Mouse (Mus musculus) left cerebral cortex, postnatal 36 days (tissue): ENCODE data around the gene Cyp2d22. TPM values are rescaled to one million over a fixed set of nuclear protein-coding genes. Genes with fewer than 3 reads are reported as not detected.
A peak's percentile ranks its signal among the peaks of the same experiment; 100 is the strongest.
"Not testable (repeated sequence)": the region's sequence is repeated elsewhere in the genome, so short reads cannot be mapped to it uniquely, and the experiment has no call there.

ENCODE experiments used
- DNase-seq, 2 experiments: peaks; one replicate each; pipeline ENCODE4 v3.0.0; 2021 to 2022; ENCODE audit warnings: low spot score in 2 of 2, mixed read lengths in 1 of 2
- intact Hi-C: fragments of 180-260 bp; cut with DNase I; formaldehyde crosslinking; loops from one replicate; pipeline ENCODE4 v1.15.1; 2025
- total RNA-seq, 2 experiments: library from RNA; stranded (reverse); gene quantifications; 2 replicates each; pipeline ENCODE4 v1.2.3; 2021

Gene Cyp2d22
- total RNA-seq, result 10 to 100 TPM; 27.6 to 32.4 TPM

DNA sequence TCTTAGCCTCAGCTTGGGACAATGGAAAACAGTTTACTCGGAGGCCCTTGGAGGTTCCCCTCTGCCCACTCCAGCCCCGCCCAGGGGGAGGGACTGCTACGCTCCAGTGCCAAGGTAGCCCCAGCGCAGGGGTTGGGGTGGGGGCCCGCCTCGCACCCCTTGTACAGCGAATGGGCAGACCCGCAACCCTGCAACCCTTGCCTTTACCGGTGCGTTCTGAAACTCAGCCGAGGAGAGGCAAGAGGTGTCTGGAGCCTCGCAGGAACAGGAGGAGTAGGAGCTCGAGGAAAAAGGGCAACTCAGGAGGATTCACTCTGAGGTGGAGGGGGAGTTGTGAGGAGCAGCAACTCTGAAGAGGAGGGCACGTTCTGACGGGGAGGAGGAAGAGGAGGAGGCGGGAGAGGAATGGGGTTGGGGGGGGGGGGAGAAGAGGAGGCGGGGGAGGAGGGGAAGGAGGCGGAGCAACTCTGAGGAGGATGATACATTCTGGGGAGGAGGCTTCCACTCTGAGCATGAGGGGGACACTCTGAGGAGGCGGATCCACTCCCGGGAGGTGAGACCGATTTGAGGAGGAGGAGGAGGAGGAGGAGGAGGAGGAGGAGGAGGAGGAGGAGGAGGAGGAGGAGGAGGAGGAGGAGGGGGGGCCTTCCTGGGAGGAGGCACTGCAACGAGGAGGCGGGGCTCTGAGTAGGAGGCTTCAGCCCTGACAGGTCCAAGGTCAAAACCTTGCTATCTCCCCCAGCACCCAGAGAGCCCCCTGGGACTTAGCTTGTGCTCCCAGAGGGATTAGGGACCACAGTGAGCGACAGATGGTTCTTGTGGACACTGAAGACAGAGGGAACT, at the start of gene Cyp2d22:
Gene Cyp2d22 (minus strand): TSS at position 390 of the 843 bp plus-strand sequence.
- no peak for DNase-seq
- intact Hi-C loops, result loop anchor here (5.0 kb wide), 1 partner anchor 37 kb away; no protein-coding TSS in a partner anchor

- intact Hi-C loops, result no loop called here
- no peak for DNase-seq
Measured at GRCm38 (mm10) chr15:82423471-82423870, 43.4 kb upstream of the Cyp2d22 start.

GRCm38 (mm10) chr15:82422935-82423334, 42.9 kb upstream of the Cyp2d22 start:
- intact Hi-C loops, result no loop called here
- no peak for DNase-seq

GRCm38 (mm10) chr15:82418616-82419015, 38.6 kb upstream of the Cyp2d22 start:
- intact Hi-C loops, result loop anchor here (5.0 kb wide), 2 partner anchors 36 to 151 kb away; partner anchors contain the start of gene Cyp2d22
- no peak for DNase-seq

DNA sequence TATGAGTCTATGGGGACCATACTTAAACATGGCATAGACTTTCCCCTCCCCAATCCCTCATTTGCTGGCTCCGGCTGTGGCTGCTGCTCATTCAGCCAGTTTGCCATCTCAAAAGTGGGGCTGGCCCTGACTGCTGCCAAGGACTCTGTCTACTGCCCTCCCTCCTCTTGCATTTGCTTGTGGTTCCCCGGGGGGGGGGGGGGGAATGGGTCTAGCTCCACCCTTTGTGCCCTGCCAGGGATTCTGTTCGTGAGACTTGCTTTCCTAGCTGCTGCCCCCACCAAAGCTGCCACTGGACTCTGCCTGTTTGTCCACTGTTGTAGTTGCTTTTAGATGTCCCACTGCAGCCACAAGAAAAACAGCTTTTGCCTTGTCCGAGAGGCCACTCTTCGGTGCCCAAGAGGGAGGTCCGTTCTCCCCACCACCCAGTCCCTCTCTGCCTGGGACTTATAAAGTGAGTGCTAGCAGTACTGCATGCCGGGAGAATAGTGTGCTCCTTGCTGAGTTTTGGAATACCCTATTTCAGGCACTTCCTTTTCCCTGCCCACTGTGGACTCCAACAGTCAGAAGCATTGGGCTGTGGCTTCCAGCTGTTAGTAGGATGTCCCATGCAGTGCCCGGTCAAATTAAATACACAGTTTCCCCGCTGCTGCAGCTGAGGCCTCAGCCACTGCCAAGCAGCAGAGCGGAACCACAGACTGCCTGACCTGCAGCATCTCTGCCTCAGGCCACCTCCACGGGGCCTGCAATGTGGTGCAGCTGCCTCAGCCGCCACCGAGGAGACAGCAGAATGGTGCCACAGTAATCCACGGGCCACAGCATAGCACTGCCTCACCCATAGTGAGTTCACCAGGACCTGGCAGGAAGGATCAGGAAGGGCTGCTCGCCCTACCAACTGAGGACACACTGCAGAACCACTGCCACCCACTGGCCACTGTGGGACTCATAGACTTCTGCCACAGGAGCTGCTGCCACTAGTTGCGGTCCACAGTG, 37.0 kb upstream of the Cyp2d22 start:
- DNase-seq, result peak; percentile 62 to 76
- intact Hi-C loops, result loop anchor here (1.0 to 5.0 kb wide), 3 partner anchors 35 to 150 kb away; partner anchors contain the start of genes Cyp2d22 and Ndufa6

DNA sequence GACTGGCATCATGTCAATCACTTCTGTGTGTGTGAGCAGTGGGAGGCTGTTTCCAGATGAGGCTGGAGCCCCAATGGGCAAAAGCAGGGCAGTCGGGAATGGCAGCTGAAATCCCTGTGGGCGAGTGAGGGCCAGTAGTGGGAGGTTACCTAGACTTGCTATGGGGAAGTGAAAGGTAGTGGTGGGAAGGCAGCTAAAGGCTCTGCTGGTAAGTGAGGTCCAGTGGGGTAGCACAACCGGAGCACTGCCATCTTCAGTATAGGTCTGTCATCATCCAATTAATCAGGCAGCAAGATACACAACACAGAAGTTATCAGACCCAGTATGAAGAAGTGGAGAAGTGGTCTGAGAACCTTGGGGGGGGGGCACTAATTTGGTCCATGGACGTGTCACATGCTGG, 27.5 kb upstream of the Cyp2d22 start:
- intact Hi-C loops, result no loop called here
- DNase-seq, result no peak

DNA sequence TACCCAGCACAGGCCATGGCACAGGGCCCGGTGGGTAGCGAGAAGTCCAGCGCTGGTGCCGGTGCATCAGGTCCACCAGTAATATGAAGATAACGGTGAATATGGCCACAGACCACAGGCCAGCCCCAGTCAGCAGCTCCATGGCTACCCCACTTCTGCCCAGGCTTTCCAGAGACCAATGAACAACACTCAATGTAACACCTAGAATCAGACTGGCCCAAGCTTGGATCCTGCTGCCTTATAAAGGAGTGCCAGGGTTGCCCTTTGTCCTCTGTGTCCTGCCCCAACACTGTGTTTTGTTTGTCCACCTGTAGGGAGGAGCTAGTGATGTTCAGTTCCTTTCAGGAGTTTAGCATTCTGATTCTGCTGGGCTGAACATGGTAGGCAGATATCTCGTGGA, 26.9 kb upstream of the Cyp2d22 start, which contains the start of gene Cyp2d10:
Gene Cyp2d10 (minus strand): TSS at position 215 of the 400 bp plus-strand sequence.
- DNase-seq, result no peak
- intact Hi-C loops, result no loop called here

GRCm38 (mm10) chr15:82404163-82404562, 24.1 kb upstream of the Cyp2d22 start:
- intact Hi-C loops, result no loop called here
- DNase-seq, result no peak

DNA sequence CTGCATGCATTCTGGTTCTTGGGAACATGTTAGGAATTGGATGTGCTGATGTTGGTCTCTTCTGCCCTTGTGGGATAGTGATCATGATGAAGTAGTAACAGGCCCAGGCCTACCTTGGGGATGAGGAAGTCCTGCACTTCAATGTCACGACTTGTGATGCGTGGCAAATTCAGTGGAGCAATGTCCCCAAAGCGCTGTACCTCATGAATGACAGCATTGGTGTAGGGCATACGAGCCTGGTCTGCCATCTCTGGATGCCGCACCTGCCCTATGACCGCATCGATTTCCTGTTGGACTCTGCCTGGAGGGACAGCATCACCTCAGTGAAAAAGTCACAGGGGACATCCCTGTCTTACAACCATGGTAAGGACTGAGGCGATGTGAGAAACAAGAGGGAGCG, 23.5 kb upstream of the Cyp2d22 start:
- no peak for DNase-seq
- intact Hi-C loops, result no loop called here

DNA sequence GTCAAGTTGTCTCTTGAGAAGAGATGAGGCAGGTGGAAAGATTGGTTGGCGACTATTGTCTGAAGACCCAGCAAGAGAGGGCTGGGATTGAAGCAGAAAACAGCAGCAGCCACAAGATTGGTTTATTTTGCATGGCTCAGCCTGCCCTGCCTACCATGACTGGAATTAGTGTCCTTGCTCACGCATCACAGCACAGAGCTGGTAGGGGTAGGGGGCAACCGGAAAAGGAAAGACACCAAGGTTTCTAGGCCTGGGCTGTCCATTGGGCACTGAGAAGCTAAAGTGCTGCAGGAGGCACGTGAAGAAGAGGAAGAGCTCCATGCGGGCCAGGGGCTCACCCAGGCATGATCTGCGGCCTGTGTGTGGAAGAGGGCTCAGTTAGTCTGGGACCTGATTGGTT, 22.7 kb upstream of the Cyp2d22 start:
- intact Hi-C loops, result no loop called here

DNA sequence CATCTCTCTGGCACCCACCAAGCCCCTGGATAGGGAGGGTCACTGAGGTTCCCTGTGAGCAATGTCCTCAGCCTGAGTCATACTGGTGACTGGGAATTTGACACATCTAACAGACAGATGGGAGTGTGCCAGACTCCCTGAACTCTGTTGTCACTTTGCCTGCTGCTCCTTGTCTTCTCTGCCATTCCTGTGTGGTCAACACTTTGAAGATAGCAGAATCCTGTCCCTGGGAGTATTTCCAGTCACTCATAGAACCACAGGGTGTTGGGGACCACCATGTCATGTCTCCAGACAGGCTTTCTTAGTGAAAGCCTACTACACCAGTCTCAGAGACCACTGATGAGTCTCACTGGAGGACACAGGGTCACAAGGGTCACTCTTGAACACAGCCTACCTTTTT, 22.0 kb upstream of the Cyp2d22 start:
- DNase-seq, result no peak
- intact Hi-C loops, result no loop called here

More for the DNA sequence above, 22.7 kb upstream of the Cyp2d22 start:
- DNase-seq, result no peak

DNA sequence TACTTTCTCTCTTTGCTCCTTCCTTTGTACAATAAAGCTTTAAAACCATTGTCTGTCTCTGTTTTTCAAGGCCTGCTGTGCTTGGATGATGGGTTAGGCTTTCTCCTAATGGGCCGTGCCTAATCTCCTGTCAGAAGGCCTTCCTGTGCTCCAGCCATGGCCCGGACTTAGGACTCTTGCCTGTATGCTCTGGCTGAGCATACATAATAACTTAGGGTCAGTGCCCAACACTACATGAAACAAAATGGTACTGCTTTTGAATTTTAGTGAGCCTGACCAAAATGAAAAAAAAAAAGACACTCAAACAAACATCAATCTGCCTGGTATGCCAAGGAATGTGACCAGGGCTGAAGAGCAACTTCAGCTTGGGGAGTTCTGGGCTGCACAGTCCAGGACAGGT, 21.5 kb upstream of the Cyp2d22 start:
- intact Hi-C loops, result no loop called here
- DNase-seq, result no peak

DNA sequence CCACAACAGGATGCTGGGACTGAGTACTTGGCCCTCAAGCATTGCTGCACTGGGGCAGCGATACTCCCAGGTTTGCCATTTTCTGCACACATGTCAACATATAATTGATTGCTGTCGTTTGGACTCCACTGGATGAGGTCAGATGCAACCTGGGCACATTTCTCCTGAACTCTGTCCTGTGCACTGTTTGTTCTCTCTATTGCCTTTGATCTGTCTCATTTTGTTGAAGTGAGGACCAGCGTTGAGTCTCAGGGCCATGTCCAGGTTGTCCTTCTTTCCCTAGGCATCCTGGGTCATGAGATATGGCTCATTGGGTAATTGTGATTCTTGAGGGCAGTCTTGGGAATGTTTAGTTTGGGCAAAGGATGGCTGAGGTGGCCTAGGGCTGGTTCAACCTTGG, 15.9 kb upstream of the Cyp2d22 start:
- DNase-seq, intact Hi-C loops: not testable (repeated sequence)

- DNase-seq, intact Hi-C loops: not testable (repeated sequence)
Measured at GRCm38 (mm10) chr15:82393922-82394321, 13.9 kb upstream of the Cyp2d22 start, which contains the start of gene Cyp2d11. Cyp2d11 (minus strand) TSS chr15:82394022.

DNA sequence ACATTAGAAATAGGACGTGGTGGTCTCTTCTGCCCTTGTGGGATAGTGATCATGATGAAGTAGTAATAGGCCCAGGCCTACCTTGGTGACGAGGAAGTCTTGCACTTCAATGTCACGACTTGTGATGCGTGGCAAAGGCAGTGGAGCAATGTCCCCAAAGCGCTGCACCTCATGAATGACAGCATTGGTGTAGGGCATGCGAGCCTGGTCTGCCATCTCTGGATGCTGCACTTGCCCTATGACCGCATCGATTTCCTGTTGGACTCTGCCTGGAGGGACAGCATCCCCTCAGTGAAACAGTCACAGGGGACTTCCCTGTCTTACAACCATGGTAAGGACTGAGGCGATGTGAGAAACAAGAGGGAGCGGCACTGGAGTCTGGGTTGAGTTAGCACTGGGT, 9.9 kb upstream of the Cyp2d22 start:
- intact Hi-C loops, DNase-seq: not testable (repeated sequence)

- intact Hi-C loops, result no loop called here
- DNase-seq, result no peak
Measured at GRCm38 (mm10) chr15:82385729-82386128, 5.7 kb upstream of the Cyp2d22 start.

DNA sequence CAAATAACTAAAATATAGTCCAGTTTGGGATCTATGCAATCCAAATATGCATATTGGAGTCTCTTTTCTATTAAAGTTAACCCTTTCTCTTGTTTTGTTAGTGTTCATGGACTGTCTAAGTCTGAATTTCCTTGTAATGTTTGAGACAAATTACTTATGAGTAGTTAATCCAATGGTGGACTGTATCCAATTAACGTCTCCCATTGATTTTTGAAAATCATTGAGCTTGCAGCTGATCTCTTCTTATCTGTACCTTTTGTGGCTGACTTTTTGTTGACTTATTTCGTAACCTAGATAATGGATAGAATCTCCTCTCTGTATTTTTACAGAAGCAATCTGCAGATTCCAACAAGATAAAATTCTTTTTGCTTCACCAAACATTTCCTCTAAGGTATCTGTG, 2.4 kb upstream of the Cyp2d22 start:
- DNase-seq, result no peak
- intact Hi-C loops, result loop anchor here (5.0 kb wide), 1 partner anchor 35 kb away; no protein-coding TSS in a partner anchor

GRCm38 (mm10) chr15:82380714-82381062, 628 bp upstream of the Cyp2d22 start:
- no peak for DNase-seq
- intact Hi-C loops, result loop anchor here (5.0 kb wide), 1 partner anchor 37 kb away; no protein-coding TSS in a partner anchor

- intact Hi-C loops, result no loop called here
- DNase-seq, result no peak
Measured at GRCm38 (mm10) chr15:82379511-82379870, 569 bp downstream of the Cyp2d22 start.
